In genomic region chr5:141858406-141859160, GRCm38 (mm10) we compare ENCODE assay signal across 11 mouse cellular contexts.
A peak's percentile ranks its signal among the peaks of the same experiment; 100 is the strongest.
DNase-seq lines count a peak whose midpoint lies in the region; ATAC-seq and TF ChIP-seq lines count a peak whose summit lies in the region.
"Had no signal": no experiment of that assay in that cellular context is flagged by ENCODE, and none has a peak within 500 bp of the region (broad histone marks: within the 10 kb centered on the region; RNA-seq: fewer than 3 reads in every experiment).

No protein-coding gene starts in this region.

- no peak overlapping the region for H3K4me3 ChIP-seq in forebrain, embryonic 14.5 days (ENCODE audit: low read depth, low read length)
- H3K4me3 ChIP-seq in forebrain, embryonic 16.5 days (replicated peaks; ENCODE audit: low read length) = no peak overlapping the region
- no peak overlapping the region for H3K4me3 ChIP-seq in midbrain, postnatal 0 days (ENCODE audit: low read depth, low read length)
- no peak overlapping the region for H3K4me3 ChIP-seq in stomach, postnatal 0 days (ENCODE audit: low read depth, low read length)

- no peaks in the 10 kb centered on the region for H3K9me3 ChIP-seq in forebrain, embryonic 14.5 days (replicated peaks; ENCODE audit: control insufficient read depth, low read length)
- H3K9me3 ChIP-seq in forebrain, embryonic 16.5 days (ENCODE audit: control insufficient read depth, low read length) = no peaks in the 10 kb centered on the region
- H3K9me3 ChIP-seq in midbrain, postnatal 0 days (ENCODE audit: low read length) = no peaks in the 10 kb centered on the region
- no peaks in the 10 kb centered on the region for H3K9me3 ChIP-seq in stomach, postnatal 0 days (ENCODE audit: control insufficient read depth, low read length)

- WGBS in forebrain, embryonic 14.5 days = 13% methylated on average over 8 of the region's 8 CpGs
- WGBS in forebrain, embryonic 16.5 days = 14% methylated on average over 8 of the region's 8 CpGs
- 15% methylated on average over 8 of the region's 8 CpGs for WGBS in midbrain, postnatal 0 days
- WGBS in stomach, postnatal 0 days = 38% methylated on average over 8 of the region's 8 CpGs

- H3K27me3 ChIP-seq in forebrain, embryonic 14.5 days (replicated peaks; ENCODE audit: control insufficient read depth, insufficient read depth, low read length) = no peaks in the 10 kb centered on the region
- no peaks in the 10 kb centered on the region for H3K27me3 ChIP-seq in forebrain, embryonic 16.5 days (replicated peaks; ENCODE audit: control insufficient read depth, insufficient read depth, low read length)
- no peaks in the 10 kb centered on the region for H3K27me3 ChIP-seq in midbrain, postnatal 0 days (ENCODE audit: insufficient read depth, low read length)
- H3K27me3 ChIP-seq in stomach, postnatal 0 days (ENCODE audit: control insufficient read depth, insufficient read depth, low read length) = no peaks in the 10 kb centered on the region

- H3K9ac ChIP-seq in forebrain, embryonic 14.5 days (ENCODE audit: low read length) = no peak overlapping the region
- no peak overlapping the region for H3K9ac ChIP-seq in forebrain, embryonic 16.5 days (replicated peaks; ENCODE audit: low read depth, low read length)
- H3K9ac ChIP-seq in midbrain, postnatal 0 days (replicated peaks; ENCODE audit: low read length, poor library complexity, severe bottlenecking) = no peak overlapping the region
- H3K9ac ChIP-seq in stomach, postnatal 0 days (ENCODE audit: low read length) = no peak overlapping the region

- no peak for TF ChIP-seq CTCF in midbrain, postnatal 0 days (IDR thresholded peaks at IDR 0.05)
- no peak for TF ChIP-seq CTCF in stomach, postnatal 0 days (IDR thresholded peaks at IDR 0.05; ENCODE audit: low read depth)

- H3K27ac ChIP-seq in forebrain, embryonic 14.5 days (ENCODE audit: low read depth, low read length) = no peak overlapping the region
- H3K27ac ChIP-seq in forebrain, embryonic 16.5 days (ENCODE audit: low read length) = no peak overlapping the region
- H3K27ac ChIP-seq in midbrain, postnatal 0 days (ENCODE audit: low read depth, low read length) = no peak overlapping the region
- no peak overlapping the region for H3K27ac ChIP-seq in stomach, postnatal 0 days (replicated peaks)

- intact Hi-C loops in left cerebral cortex, postnatal 25 days (cut with DNase I) = no loop called here

- peaks cover 8% of the 10 kb centered on the region; the same call in 1 of the 2 replicates for H3K4me1 ChIP-seq in forebrain, embryonic 14.5 days (ENCODE audit: control insufficient read depth, insufficient read depth, low read length)
- H3K4me1 ChIP-seq in forebrain, embryonic 16.5 days (replicated peaks; ENCODE audit: control insufficient read depth, insufficient read depth, low read length) = 0 out of 2 replicates have a peak, but pooled peaks cover 3% of the 10 kb centered on the region
- H3K4me1 ChIP-seq in midbrain, postnatal 0 days (ENCODE audit: insufficient read depth, low read length) = no peaks in the 10 kb centered on the region
- no peaks in the 10 kb centered on the region for H3K4me1 ChIP-seq in stomach, postnatal 0 days (replicated peaks; ENCODE audit: control insufficient read depth, insufficient read depth)

- no peak overlapping the region for H3K4me2 ChIP-seq in forebrain, embryonic 14.5 days (ENCODE audit: low read length)
- no peak overlapping the region for H3K4me2 ChIP-seq in forebrain, embryonic 16.5 days (ENCODE audit: low read length)
- no peak overlapping the region for H3K4me2 ChIP-seq in midbrain, postnatal 0 days (ENCODE audit: low read depth, low read length, poor library complexity, severe bottlenecking)
- no peak overlapping the region for H3K4me2 ChIP-seq in stomach, postnatal 0 days (replicated peaks; ENCODE audit: low read depth)

- DNase-seq in forebrain, embryonic 14.5 days (ENCODE audit: low spot score) = peak; percentile 29
- peak; percentile 8 for DNase-seq in lung, postnatal 14 days
- no peak for DNase-seq in lung, postnatal 4 days
- peak; percentile 48 to 75 for DNase-seq in kidney, adult 8-10 months
- peak; percentile 12 for DNase-seq in midbrain, postnatal 0 days (ENCODE audit: low spot score)
- no peak for DNase-seq in left cerebral cortex, postnatal 25 days (ENCODE audit: low spot score in 2 of 2)
- no peak for DNase-seq in stomach, postnatal 0 days (ENCODE audit: low spot score)
- DNase-seq: cerebellum, adult 11 months; spleen, adult 18-20 months; thymus, postnatal 14 days had no signal

- no peak for ATAC-seq in forebrain, embryonic 14.5 days
- no peak for ATAC-seq in forebrain, embryonic 16.5 days
- ATAC-seq in midbrain, postnatal 0 days (ENCODE audit: low FRiP score) = no peak
- no peak for ATAC-seq in stomach, postnatal 0 days (ENCODE audit: low FRiP score, low TSS enrichment)

- no peaks in the 10 kb centered on the region for H3K36me3 ChIP-seq in forebrain, embryonic 14.5 days (ENCODE audit: control insufficient read depth, insufficient read depth, low read length)
- no peaks in the 10 kb centered on the region for H3K36me3 ChIP-seq in forebrain, embryonic 16.5 days (ENCODE audit: control insufficient read depth, insufficient read depth)
- H3K36me3 ChIP-seq in midbrain, postnatal 0 days (ENCODE audit: insufficient read depth, low read length) = no peaks in the 10 kb centered on the region
- no peaks in the 10 kb centered on the region for H3K36me3 ChIP-seq in stomach, postnatal 0 days (ENCODE audit: control insufficient read depth, insufficient read depth, low read length)

- no peak for TF ChIP-seq EP300 in stomach, postnatal 0 days (optimal IDR thresholded peaks at IDR 0.05)

Comparison
In these comparisons a context has a peak if more than half of its experiments do, and no peak if none do; other contexts are left out.
1. DNase-seq: peak in forebrain, embryonic 14.5 days (single experiment), lung, postnatal 14 days (single experiment), kidney, adult 8-10 months (2 of 2) and midbrain, postnatal 0 days (single experiment); none in lung, postnatal 4 days (0 of 2), left cerebral cortex, postnatal 25 days (0 of 2) and stomach, postnatal 0 days (single experiment).